Mouse (Mus musculus) G1E (cell line): Measurements from ENCODE around the gene Vps72.

ENCODE experiments used
- CTCF ChIP-seq: IDR thresholded peaks from 2 replicates; pipeline ENCODE4 v1.5.1; 2012; ENCODE audit warnings: low read depth, low read length, inconsistent platforms, mixed read lengths
- GATA1 ChIP-seq: IDR thresholded peaks from 2 replicates; pipeline ENCODE4 v1.6.1; 2012; ENCODE audit warnings: borderline replicate concordance, low read length, inconsistent platforms, mixed read lengths
- GATA2 ChIP-seq: IDR thresholded peaks from 2 replicates; pipeline ENCODE4 v1.6.1; 2012; ENCODE audit warnings: low read depth, low read length, inconsistent platforms, borderline replicate concordance
- POLR2AphosphoS5 ChIP-seq: IDR thresholded peaks from 2 replicates; pipeline ENCODE4 v1.6.1; 2012; ENCODE audit warnings: low read depth, low read length, inconsistent platforms; ENCODE audit not compliant: insufficient replicate concordance
- TAL1 ChIP-seq: conservative IDR thresholded peaks from 2 replicates; pipeline ENCODE4 v1.6.1; 2012; ENCODE audit warnings: low read depth, low read length, inconsistent platforms, mixed read lengths

- no peak for TF ChIP-seq CTCF
- no peak for TF ChIP-seq POLR2AphosphoS5
- no peak for TF ChIP-seq TAL1
- no peak for TF ChIP-seq GATA1
- no peak for TF ChIP-seq GATA2
Observed at GRCm38 (mm10) chr3:95140795-95141194, 30.0 kb downstream of the Vps72 start.
